Mouse (Mus musculus) CH12.LX (cell line): ENCODE results near the gene Zic4.

Experiments
- CHD1 ChIP-seq: IDR thresholded peaks from 2 replicates; pipeline ENCODE4 v1.6.1; 2012; ENCODE audit warnings: low read depth, low read length, improper control_type of control experiment, inconsistent platforms
- CTCF ChIP-seq, 2 experiments: IDR thresholded peaks in 1 of 2; conservative IDR thresholded peaks in 1 of 2; 2 replicates each; pipeline ENCODE4 v1.5.1; 2011 to 2012; ENCODE audit warnings: low read depth in 2 of 2, low read length in 2 of 2, improper control_type of control experiment in 1 of 2, inconsistent platforms in 1 of 2, mild to moderate bottlenecking in 1 of 2, moderate library complexity in 1 of 2
- EP300 ChIP-seq: IDR thresholded peaks from 2 replicates; pipeline ENCODE4 v1.6.1; 2011; ENCODE audit warnings: low read length, improper control_type of control experiment
- HCFC1 ChIP-seq: IDR thresholded peaks from 2 replicates; pipeline ENCODE4 v1.6.1; 2012; ENCODE audit warnings: low read depth, mild to moderate bottlenecking, inconsistent platforms, low read length, improper control_type of control experiment
- RAD21 ChIP-seq: IDR thresholded peaks from 2 replicates; pipeline ENCODE4 v1.6.1; 2011; ENCODE audit warnings: low read depth, mild to moderate bottlenecking, low read length, improper control_type of control experiment, moderate library complexity

- no peak for TF ChIP-seq EP300
- TF ChIP-seq RAD21: no peak
- TF ChIP-seq HCFC1: no peak
- TF ChIP-seq CTCF (conservative IDR thresholded peaks at IDR 0.05 in 1 of 2, IDR thresholded peaks at IDR 0.05 in 1 of 2; ENCODE audit: low read depth in 2 of 2, low read length in 2 of 2): no peak
- no peak for TF ChIP-seq CHD1
These were observed 5.9 kb upstream of the Zic4 start for GRCm38 (mm10) chr9:91356353-91356740.
